Mouse (Mus musculus) heart, adult 18-20 months (tissue): ENCODE measurements around the gene Hist2h2bb. TPM values are rescaled to one million over a fixed set of nuclear protein-coding genes. Genes with fewer than 3 reads are reported as not detected.
"Not testable (repeated sequence)": the region's sequence is repeated elsewhere in the genome, so short reads cannot be mapped to it uniquely, and the experiment has no call there.

ENCODE experiments used
- DNase-seq, 2 experiments: peaks; one replicate each; pipeline ENCODE4 v3.0.0; 2021 to 2022; ENCODE audit warnings: mixed read lengths in 1 of 2
- long read RNA-seq, 2 experiments: library from polyadenylated mRNA; stranded (forward); transcript quantifications; one replicate each; pipeline ENCODE4 v2.0.0; 2021
- total RNA-seq, 2 experiments: library from RNA; stranded (reverse); gene quantifications; 2 replicates each; pipeline ENCODE4 v1.2.3; 2021

The Hist2h2bb gene
- total RNA-seq: 10 to 100 TPM; 30.7 to 37.2 TPM
- long read RNA-seq, experiment 1: 0 reads
- long read RNA-seq, experiment 2: 0 reads

DNA sequence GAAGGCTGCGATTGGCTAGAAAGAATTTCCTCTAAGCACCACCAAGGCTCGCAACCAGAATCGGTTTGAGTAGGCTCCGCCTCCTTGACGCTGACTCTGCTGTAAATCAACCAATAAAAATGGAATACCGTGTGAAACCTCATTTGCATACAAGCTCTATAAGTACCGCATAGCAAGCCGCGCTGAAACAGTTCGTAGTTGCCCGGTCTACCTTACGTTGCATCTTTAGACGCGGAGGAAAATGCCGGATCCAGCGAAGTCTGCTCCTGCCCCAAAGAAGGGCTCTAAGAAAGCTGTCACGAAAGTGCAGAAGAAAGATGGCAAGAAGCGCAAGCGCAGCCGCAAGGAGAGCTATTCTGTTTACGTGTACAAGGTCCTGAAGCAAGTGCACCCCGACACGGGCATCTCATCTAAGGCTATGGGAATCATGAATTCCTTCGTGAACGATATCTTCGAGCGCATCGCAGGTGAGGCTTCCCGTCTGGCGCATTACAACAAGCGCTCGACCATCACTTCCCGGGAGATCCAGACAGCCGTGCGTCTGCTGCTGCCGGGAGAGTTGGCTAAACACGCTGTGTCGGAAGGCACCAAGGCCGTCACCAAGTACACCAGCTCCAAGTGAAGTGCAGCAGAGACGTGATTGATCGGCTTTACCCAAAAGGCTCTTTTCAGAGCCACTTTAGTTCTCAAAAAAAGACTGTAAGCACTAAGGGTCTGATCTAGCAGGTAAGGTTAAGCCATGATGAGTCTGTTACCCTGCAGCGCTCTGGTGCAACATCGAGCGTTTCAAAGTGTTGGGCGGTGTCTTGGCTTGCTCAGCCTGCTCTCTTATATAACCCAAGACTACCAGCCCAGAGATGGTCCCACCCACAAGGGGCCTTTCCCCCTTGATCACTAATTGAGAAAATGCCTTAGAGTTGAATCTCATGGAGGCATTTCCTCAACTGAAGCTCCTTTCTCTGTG lies at the start of gene Hist2h2bb:
Gene Hist2h2bb, plus strand, starts transcription at position 242 of the 964 bp plus-strand sequence.
- peak; percentile 94 to 97 for DNase-seq

- not testable (repeated sequence) for DNase-seq
Measured at GRCm38 (mm10) chr3:96220131-96220764, 49.3 kb upstream of the Hist2h2bb start.

- DNase-seq: peak; percentile 94 to 96
Measured at GRCm38 (mm10) chr3:96220765-96221639, 48.5 kb upstream of the Hist2h2bb start, which contains the start of the genes Hist2h2ac and Hist2h2be. TSS of gene Hist2h2ac (minus strand) at chr3:96220880. TSS of gene Hist2h2be (plus strand) at chr3:96221119.

- no peak for DNase-seq
Measured at GRCm38 (mm10) chr3:96221640-96222038, 47.9 kb upstream of the Hist2h2bb start.

DNA sequence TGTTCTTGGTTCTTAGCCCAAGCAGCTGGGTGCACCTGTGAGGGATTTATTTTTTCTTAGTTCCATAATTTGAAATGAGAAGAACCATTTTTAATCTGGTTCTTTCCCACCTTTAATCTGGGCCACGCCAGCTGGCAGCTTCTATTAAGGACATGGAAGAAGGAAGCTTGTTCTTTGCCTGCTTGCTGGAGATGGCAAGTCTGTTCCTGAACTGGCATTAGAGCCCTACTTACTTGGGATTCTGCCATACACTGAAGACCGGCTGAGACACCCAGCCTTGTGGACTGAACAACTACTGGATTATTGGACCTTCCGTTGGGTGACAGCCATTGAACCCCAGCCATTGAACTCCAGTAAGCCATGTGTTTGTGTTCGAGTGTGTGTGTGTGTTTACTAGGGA lies 46.8 kb upstream of the Hist2h2bb start:
- DNase-seq: no peak

GRCm38 (mm10) chr3:96225421-96225820 lies 44.1 kb upstream of the Hist2h2bb start:
- no peak for DNase-seq

DNA sequence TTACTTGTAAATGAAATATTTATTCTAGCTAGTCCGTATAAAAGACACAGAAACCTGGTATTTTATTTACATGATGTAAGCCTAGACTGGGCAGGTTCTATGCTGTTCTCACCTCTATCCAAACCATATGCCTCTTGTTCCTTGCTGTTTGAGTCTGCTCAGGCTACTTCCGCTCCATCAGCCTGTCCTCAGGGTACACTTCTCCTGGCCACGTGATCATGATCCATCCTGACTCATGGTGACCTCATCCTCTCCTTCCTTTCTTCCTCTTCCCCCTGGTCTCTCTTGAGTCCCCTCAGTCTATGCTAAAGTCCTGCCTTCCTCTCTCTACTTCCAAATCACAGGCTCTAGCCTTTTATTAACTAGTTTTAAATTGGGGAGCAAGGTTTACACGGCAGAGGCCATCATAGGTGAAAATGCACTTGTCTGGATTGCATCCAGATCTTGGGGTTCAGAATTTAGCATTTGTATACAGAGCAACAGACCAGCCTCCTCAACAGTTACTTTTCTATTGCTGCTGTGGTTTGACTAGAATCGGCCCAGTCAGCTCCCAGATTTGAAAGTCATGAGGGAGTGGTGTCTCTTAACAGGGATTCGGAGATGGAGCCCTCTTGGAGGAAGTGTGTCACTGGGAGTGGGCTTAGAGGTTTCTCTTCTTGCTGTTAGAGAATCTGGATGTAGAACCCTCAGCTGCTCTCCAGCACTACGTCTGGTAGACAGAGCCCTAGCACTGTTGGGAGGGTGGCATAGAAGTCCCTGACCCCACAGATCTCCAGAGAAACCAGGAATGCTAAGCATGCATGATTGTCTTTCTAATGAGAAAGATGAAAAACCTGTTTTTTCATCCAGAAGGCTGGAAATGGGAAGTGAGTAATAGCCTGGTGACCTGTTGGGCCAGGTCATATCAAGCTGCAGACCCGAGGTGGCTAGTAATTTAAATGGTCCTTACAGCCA lies 42.6 kb upstream of the Hist2h2bb start:
- peak; percentile 39 to 75 for DNase-seq

- no peak for DNase-seq
Measured at GRCm38 (mm10) chr3:96228828-96229227, 40.7 kb upstream of the Hist2h2bb start.

GRCm38 (mm10) chr3:96230404-96230803 lies 39.1 kb upstream of the Hist2h2bb start:
- DNase-seq: no peak

DNA sequence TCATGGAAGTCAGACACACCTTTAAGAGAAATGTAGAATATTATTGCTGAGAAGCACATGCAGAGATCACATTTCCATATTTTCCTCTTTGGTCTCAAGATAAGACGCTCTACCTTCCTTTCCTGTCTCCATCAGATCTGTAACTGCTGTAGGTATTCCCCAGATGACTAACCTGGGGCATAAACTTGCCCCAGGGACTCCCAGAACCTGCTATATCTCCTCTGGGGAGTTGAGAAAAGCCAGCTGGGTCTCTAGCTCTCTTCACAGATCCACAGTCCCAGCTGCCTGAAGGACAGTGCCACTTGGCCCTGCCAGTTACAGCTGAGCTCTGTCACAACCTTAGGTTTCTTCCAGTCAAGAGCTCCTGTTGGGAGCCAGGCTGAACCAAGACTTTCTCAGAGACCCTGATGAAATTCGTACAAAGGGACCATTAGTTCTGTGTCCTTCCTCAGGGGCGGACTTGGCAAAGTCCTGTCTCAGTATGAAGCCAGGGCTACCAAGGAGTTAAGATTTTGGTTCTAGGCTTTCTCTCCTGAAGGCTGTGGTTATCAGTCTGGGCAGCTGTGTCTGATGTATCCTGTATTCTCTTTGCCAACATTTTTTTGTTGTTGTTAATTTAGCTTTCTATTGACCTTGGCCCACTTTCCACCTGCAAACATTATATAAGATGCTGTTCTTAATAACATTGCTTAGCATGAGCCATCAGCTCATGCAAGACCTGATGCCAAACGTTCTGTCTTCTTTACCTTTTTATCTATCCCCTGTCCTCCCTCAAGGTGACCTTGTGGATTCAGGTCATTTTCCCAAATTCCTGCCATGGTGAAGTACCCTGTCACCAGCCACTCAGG lies 38.4 kb upstream of the Hist2h2bb start:
- DNase-seq: peak in 1 of 2 experiments; percentile 24

GRCm38 (mm10) chr3:96231758-96232120 lies 37.8 kb upstream of the Hist2h2bb start:
- no peak for DNase-seq

DNA sequence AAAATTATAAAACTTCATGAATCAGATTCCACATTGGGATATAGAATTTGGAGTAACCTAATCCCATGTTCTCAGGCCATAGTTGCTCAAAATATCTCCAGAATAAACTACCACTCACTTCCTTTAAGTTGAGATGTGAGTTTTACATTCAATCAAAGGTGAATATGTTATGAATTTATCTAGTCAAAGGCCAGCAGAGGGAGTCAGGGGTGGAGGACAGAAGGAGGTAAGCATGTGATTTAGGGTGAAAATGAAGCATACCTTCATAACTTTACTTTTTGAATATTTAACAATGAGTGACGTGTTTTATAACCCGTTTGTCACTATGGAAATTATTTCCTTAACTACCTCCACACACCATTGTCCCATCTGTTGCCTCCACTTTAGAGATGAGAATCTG lies 34.6 kb upstream of the Hist2h2bb start:
- DNase-seq: no peak

- no peak for DNase-seq
Measured at GRCm38 (mm10) chr3:96235836-96236235, 33.7 kb upstream of the Hist2h2bb start.

GRCm38 (mm10) chr3:96236834-96237334 lies 32.7 kb upstream of the Hist2h2bb start:
- no peak for DNase-seq

GRCm38 (mm10) chr3:96237335-96237903 lies 32.1 kb upstream of the Hist2h2bb start:
- no peak for DNase-seq

- no peak for DNase-seq
Measured at GRCm38 (mm10) chr3:96237904-96238511, 31.5 kb upstream of the Hist2h2bb start.

GRCm38 (mm10) chr3:96238954-96239793 lies 30.4 kb upstream of the Hist2h2bb start, which contains the start of gene Hist2h3c2:
TSS of gene Hist2h3c2 (minus strand) at chr3:96239127.
- peak; percentile 63 to 69 for DNase-seq
